ENCODE assay signal across 13 mouse cellular contexts in the genomic region with DNA sequence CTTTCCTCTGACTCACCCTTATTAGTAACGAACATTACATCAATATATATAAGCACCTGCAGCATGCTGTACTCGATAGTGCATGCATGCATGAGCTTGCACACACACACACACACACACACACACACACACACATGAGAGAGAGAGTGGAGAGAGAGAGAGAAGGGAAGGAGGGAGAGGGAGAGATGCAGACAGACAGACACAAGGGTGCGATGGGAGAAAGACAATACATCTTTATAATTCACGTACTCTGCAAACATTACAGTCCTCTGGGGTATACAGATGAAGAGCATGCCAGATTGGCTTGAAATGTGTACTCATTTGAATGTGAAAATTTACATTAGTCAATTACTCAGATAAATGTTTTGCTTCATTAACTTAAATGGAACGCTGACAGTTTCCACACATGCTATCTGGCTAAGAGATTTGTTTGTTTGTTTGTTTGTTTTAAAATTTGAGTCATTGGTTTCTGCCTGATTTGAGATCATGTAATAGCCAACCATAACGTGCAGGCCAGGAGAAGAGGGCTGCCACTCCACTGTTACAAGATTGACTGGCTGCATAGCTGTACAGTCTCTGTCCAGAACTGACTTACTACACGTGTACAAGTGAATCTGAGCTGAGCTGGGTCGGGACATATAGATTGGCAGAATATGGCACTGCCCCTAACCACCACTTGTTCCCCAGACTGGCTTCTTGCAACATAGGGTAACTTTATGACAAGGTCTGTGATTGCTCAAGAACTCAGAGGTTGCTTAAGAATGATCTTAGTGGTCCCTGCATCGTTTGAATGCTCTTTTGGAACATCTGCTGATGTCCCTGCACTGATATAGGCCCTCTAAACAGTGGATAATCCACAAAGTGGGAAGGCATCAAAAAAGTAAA. TPM values are rescaled to one million over a fixed set of nuclear protein-coding genes. Genes with fewer than 3 reads are reported as not detected.
DNase-seq lines count a peak whose midpoint lies in the region; ATAC-seq lines count a peak whose summit lies in the region.
"Had no signal": no experiment of that assay in that cellular context is flagged by ENCODE, and none has a peak within 500 bp of the region (broad histone marks: within the 10 kb centered on the region; RNA-seq: fewer than 3 reads in every experiment).

No protein-coding gene starts in this region.

- intact Hi-C loops in gastrocnemius, postnatal 36 days (cut with DNase I), result no loop called here

- no peak overlapping the region for H3K9ac ChIP-seq in hindbrain, embryonic 11.5 days (ENCODE audit: low read depth, low read length)
- no peak overlapping the region for H3K9ac ChIP-seq in hindbrain, embryonic 12.5 days
- H3K9ac ChIP-seq in midbrain, embryonic 14.5 days (replicated peaks; ENCODE audit: low read length), result no peak overlapping the region
- H3K9ac ChIP-seq: liver, embryonic 15.5 days; stomach, embryonic 15.5 days had no signal

- H3K4me3 ChIP-seq in hindbrain, embryonic 11.5 days (ENCODE audit: low read depth, low read length), result no peak overlapping the region
- no peak overlapping the region for H3K4me3 ChIP-seq in hindbrain, embryonic 10.5 days
- H3K4me3 ChIP-seq in hindbrain, embryonic 12.5 days, result no peak overlapping the region
- H3K4me3 ChIP-seq in midbrain, embryonic 14.5 days (replicated peaks; ENCODE audit: low read depth, low read length), result no peak overlapping the region
- H3K4me3 ChIP-seq: liver, embryonic 15.5 days; stomach, embryonic 15.5 days had no signal

- H3K27ac ChIP-seq in hindbrain, embryonic 11.5 days (ENCODE audit: low read depth, low read length), result no peak overlapping the region
- H3K27ac ChIP-seq in hindbrain, embryonic 10.5 days, result no peak overlapping the region
- H3K27ac ChIP-seq in hindbrain, embryonic 12.5 days, result 0 out of 2 replicates have a peak overlapping the region, but pooled peaks have one; percentile 25
- H3K27ac ChIP-seq in midbrain, embryonic 14.5 days (replicated peaks; ENCODE audit: low read depth, low read length), result peak overlapping the region; percentile 67; the same call in 1 of the 2 replicates
- H3K27ac ChIP-seq: liver, embryonic 15.5 days; stomach, embryonic 15.5 days had no signal

- no peaks in the 10 kb centered on the region for H3K27me3 ChIP-seq in hindbrain, embryonic 11.5 days (ENCODE audit: control insufficient read depth, insufficient read depth, low read length)
- no peaks in the 10 kb centered on the region for H3K27me3 ChIP-seq in hindbrain, embryonic 10.5 days (ENCODE audit: insufficient read depth, poor library complexity, severe bottlenecking)
- no peaks in the 10 kb centered on the region for H3K27me3 ChIP-seq in hindbrain, embryonic 12.5 days
- no peaks in the 10 kb centered on the region for H3K27me3 ChIP-seq in midbrain, embryonic 14.5 days (ENCODE audit: control insufficient read depth, insufficient read depth, low read length)
- H3K27me3 ChIP-seq: CH12.LX; liver, embryonic 15.5 days; stomach, embryonic 15.5 days had no signal

- DNase-seq in hindbrain, embryonic 11.5 days (ENCODE audit: low spot score), result no peak
- DNase-seq in hindbrain, embryonic 10.5 days (ENCODE audit: low spot score), result no peak
- DNase-seq in c-Kit-positive CD71-negative TER-119-negative erythroid progenitor cells, embryonic 14.5 days (ENCODE audit: low read depth), result peak; percentile 36
- DNase-seq in midbrain, embryonic 14.5 days, result peak; percentile 23
- DNase-seq in gastrocnemius, postnatal 36 days, result no peak
- no peak for DNase-seq in testis, postnatal 10 days (ENCODE audit: low spot score)
- DNase-seq in MN1 (ENCODE audit: low spot score), result no peak
- DNase-seq: kidney, postnatal 36 days had no signal

- H3K4me2 ChIP-seq in hindbrain, embryonic 11.5 days (replicated peaks; ENCODE audit: low read depth, low read length), result no peak overlapping the region
- H3K4me2 ChIP-seq in hindbrain, embryonic 12.5 days (replicated peaks), result no peak overlapping the region
- H3K4me2 ChIP-seq in midbrain, embryonic 14.5 days (ENCODE audit: low read length), result no peak overlapping the region
- H3K4me2 ChIP-seq: heart, embryonic 11.5 days; liver, embryonic 15.5 days; stomach, embryonic 15.5 days had no signal

- peak; percentile 53 for ATAC-seq in hindbrain, embryonic 11.5 days (ENCODE audit: low FRiP score)
- peak; percentile 66 for ATAC-seq in hindbrain, embryonic 12.5 days (ENCODE audit: low FRiP score)
- peak; percentile 51 for ATAC-seq in midbrain, embryonic 14.5 days (ENCODE audit: low FRiP score, low TSS enrichment)

- WGBS in hindbrain, embryonic 11.5 days, result 76% methylated on average over 9 of the region's 9 CpGs
- 79% methylated on average over 9 of the region's 9 CpGs for WGBS in hindbrain, embryonic 10.5 days
- 72% methylated on average over 9 of the region's 9 CpGs for WGBS in hindbrain, embryonic 12.5 days
- 62% methylated on average over 9 of the region's 9 CpGs for WGBS in midbrain, embryonic 14.5 days

- no peaks in the 10 kb centered on the region for H3K36me3 ChIP-seq in hindbrain, embryonic 11.5 days (ENCODE audit: control insufficient read depth, insufficient read depth, low read length)
- H3K36me3 ChIP-seq in hindbrain, embryonic 10.5 days, result no peaks in the 10 kb centered on the region
- H3K36me3 ChIP-seq in hindbrain, embryonic 12.5 days, result no peaks in the 10 kb centered on the region
- no peaks in the 10 kb centered on the region for H3K36me3 ChIP-seq in midbrain, embryonic 14.5 days (ENCODE audit: control insufficient read depth, insufficient read depth, low read length)
- H3K36me3 ChIP-seq: liver, embryonic 15.5 days; stomach, embryonic 15.5 days had no signal

- H3K4me1 ChIP-seq in hindbrain, embryonic 11.5 days (replicated peaks; ENCODE audit: control insufficient read depth, insufficient read depth, low read length), result no peaks in the 10 kb centered on the region
- peaks cover 5% of the 10 kb centered on the region for H3K4me1 ChIP-seq in hindbrain, embryonic 10.5 days (replicated peaks)
- peaks cover 10% of the 10 kb centered on the region for H3K4me1 ChIP-seq in hindbrain, embryonic 12.5 days
- 0 out of 2 replicates have a peak, but pooled peaks cover 5% of the 10 kb centered on the region for H3K4me1 ChIP-seq in midbrain, embryonic 14.5 days (ENCODE audit: control insufficient read depth, insufficient read depth, low read length)
- H3K4me1 ChIP-seq: liver, embryonic 15.5 days; stomach, embryonic 15.5 days had no signal

- no peaks in the 10 kb centered on the region for H3K9me3 ChIP-seq in hindbrain, embryonic 11.5 days (ENCODE audit: control insufficient read depth, low read length)
- H3K9me3 ChIP-seq in hindbrain, embryonic 10.5 days, result no peaks in the 10 kb centered on the region
- no peaks in the 10 kb centered on the region for H3K9me3 ChIP-seq in hindbrain, embryonic 12.5 days (replicated peaks)
- no peaks in the 10 kb centered on the region for H3K9me3 ChIP-seq in midbrain, embryonic 14.5 days (ENCODE audit: control insufficient read depth, low read length)
- H3K9me3 ChIP-seq: liver, embryonic 15.5 days; stomach, embryonic 15.5 days had no signal

RNA-seq across cellular contexts. Expression of a gene that starts 54.6 kb away (rescaled TPM):
- 12.8 and 14.3 TPM in 2 replicates for polyA plus RNA-seq in hindbrain, embryonic 11.5 days (2014; fragmentation: Nextera tagmentation; extraction: Ambion mirVana)
- 6.7 and 10.9 TPM in 2 replicates for polyA plus RNA-seq in hindbrain, embryonic 10.5 days (2016; fragmentation: Nextera tagmentation; extraction: Ambion mirVana)
- polyA plus RNA-seq in hindbrain, embryonic 12.5 days (2016; fragmentation: Nextera tagmentation; extraction: Ambion mirVana), result 14.7 and 16.8 TPM in 2 replicates
- 0.22 and 10.6 TPM in 2 replicates for polyA plus RNA-seq in midbrain, embryonic 14.5 days (2014; fragmentation: Nextera tagmentation; extraction: Ambion mirVana)
- 10 to 100 TPM in 1 of 2 experiments, 1 to 10 TPM in 1; 8.7 to 11.6 TPM for total RNA-seq in gastrocnemius, postnatal 36 days (2021)

Comparison
In these comparisons a context has a peak if more than half of its experiments do, and no peak if none do; other contexts are left out.
1. H3K27ac ChIP-seq: peak in hindbrain, embryonic 12.5 days (single experiment) and midbrain, embryonic 14.5 days (single experiment); none in hindbrain, embryonic 11.5 days (single experiment) and hindbrain, embryonic 10.5 days (single experiment).
2. DNase-seq: peak in c-Kit-positive CD71-negative TER-119-negative erythroid progenitor cells, embryonic 14.5 days (single experiment) and midbrain, embryonic 14.5 days (single experiment); none in hindbrain, embryonic 11.5 days (single experiment), hindbrain, embryonic 10.5 days (single experiment), gastrocnemius, postnatal 36 days (0 of 2), testis, postnatal 10 days (single experiment) and MN1 (single experiment).
3. Peak in every context shown above with its lines, with median percentiles within 50 percentile points of each other: ATAC-seq.